Mouse (Mus musculus): ENCODE results near the gene Vps13a.

DNA sequence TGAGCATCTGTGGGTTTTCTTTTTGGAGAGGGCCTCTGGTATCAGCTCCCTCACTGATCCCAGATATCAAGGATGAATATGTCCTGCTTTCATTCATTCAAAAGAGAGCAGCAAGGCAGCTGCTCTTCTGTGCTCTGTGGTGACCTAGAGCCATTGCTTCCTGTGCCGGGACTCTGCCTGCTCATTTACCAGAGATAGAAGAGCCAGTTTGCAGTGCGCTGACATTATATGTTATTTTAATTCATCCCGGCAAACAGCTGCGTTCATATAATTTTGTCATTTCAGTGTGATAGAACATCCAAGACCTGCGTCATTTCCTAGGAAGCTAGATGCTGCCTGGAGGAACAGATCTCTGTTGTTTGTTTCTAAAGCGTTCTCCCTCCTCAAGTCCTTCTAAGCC lies 203.9 kb downstream of the Vps13a start:
- TF ChIP-seq CTCF (IDR thresholded peaks at IDR 0.05; ENCODE audit: low read depth), result no peak
- TF ChIP-seq EP300 (IDR thresholded peaks at IDR 0.05; ENCODE audit: low read depth), result no peak

Data from heart, postnatal 0 days (tissue).